Mouse (Mus musculus) heart, adult 11 months (tissue): ENCODE data around the gene Cd6.
A peak's percentile ranks its signal among the peaks of the same experiment; 100 is the strongest.

ENCODE experiments used
- DNase-seq: peaks from one replicate; pipeline ENCODE4 v3.0.0; 2022

The Cd6 gene

DNA sequence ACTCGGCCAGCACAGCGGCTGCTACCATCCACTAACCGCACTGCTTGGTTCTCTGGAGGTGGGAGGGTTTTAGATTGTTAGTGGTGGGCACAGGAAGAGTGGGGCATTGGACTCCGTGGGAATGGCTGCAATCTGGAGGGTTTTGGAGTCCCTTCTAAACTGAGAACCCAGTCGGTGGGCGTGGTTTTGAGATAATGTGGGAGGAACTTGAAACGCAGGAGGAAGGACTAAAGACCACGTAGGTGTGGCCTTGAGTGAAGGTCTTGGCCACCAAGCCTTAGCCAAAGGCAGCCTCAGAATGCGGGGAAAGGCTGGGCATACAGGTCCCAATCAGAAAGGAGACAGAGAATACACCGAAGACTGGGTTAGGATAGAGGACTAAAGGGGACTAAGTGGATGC lies 31.3 kb downstream of the Cd6 start:
- DNase-seq = no peak

DNA sequence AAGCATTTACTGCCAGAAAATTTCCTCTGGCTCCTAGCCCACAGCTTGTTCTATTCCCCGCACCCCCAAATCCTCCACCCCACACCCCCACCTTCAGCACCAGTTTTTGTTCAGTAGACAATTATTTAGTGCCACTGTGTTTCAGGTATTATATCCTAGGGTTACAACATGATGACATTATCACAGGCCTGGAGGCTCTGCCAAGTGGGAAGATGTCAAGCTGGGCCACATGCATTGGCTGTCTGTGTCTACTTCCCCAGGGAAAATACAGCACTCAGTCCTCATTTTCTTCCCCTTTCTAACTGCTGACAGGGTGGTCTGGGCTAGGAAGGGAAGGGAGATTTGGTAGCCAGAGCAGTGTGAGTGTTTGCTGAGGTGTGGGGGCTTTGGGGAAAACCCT lies 34.9 kb downstream of the Cd6 start:
- no peak for DNase-seq

DNA sequence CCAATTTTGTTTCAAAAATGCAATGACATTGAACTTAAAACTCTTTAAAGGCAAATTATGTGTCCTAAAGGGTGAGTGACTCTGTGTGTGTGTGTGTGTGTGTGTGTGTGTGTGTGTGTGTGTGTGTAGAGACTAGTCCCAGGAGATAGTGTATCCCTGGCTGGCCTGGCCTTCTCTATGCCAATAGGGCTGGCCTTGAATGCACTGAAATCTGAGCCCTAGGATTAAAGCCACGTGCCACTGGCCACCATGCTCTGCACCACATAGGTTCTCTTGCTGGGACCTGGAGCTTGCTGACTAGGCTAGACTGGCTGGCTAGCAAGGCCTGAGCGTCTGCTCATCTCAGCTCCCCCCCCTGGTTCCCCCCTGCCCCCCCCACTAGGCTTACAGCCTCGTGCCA lies 36.8 kb downstream of the Cd6 start:
- DNase-seq = no peak

DNA sequence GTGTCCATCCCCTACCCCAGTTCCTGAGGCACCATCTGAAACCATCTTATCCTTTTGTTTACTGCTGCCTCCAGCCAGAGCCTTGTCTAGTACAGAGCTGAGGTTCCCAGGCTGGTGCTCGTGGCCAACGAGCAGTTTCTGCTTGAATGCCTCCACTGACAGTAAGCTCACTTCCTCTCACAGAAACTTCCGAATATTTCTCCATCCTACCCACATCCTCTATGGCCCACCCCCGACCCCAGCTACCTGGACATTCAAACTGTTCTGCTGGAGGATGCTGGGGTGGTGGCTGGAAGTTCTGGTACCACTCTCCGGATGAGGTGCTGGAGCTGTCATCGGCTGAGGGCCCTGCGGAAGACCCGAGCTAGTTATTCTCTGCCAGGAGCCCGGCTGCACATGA lies 39.5 kb downstream of the Cd6 start:
- no peak for DNase-seq

DNA sequence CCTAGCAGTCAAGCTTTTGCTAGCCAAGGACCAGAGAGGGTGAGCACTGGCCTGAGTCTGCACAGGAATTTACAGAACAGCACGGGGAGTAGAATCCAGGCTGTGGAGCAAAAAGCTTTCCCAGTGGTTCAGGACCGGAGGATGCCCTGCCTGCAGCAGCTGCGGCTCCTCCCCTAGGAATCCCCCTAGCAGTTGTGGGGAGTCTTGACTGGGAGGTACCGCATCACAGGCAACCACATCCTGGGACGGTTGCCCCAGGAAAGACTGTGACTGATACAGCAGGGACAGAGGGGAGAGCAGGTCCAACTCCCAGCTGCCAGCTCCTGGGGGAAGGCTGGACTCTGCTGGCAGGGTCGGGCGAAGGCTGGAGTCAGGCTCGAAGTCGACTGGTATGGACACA lies 41.6 kb downstream of the Cd6 start:
- DNase-seq = no peak

DNA sequence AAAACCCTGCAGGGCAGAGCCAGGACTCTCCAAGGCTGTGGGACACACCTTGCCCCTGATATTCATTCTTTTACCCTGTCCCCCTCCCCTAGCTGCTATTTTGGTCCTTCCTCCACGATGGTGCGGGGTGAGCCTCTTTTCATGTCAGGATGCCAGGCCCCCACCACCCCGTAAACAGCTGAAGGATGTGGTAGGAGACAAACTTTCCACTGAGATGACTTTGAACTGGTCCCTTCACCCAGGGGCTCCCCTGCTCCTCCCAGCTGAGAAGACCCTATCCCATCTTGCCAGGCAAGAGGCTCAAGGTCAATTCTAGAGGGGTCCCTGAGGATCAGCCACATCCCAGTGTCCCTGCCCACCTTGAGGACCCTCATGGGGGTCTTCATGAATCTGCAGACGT lies 42.5 kb downstream of the Cd6 start:
- no peak for DNase-seq

DNA sequence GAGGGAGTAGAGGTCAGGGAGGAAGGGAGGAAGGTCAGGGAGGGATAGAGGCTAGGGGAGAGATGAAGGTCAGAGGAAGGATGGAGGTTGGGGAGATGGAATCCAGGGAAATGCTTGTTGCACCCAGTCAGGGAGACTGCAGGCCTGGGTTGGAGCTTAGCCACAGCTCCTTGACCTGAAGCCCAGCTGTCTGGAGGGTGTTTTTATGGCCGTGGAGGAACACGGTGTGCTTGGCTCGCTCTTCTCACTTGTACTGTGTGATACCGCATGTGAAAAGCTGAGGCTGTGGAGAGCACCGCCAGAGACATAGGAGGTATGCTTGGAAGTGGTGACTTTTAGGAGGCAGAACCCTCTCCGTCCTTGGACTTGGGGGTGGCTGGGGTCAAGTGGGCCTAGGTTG lies 43.1 kb downstream of the Cd6 start:
- peak; percentile 95 for DNase-seq

DNA sequence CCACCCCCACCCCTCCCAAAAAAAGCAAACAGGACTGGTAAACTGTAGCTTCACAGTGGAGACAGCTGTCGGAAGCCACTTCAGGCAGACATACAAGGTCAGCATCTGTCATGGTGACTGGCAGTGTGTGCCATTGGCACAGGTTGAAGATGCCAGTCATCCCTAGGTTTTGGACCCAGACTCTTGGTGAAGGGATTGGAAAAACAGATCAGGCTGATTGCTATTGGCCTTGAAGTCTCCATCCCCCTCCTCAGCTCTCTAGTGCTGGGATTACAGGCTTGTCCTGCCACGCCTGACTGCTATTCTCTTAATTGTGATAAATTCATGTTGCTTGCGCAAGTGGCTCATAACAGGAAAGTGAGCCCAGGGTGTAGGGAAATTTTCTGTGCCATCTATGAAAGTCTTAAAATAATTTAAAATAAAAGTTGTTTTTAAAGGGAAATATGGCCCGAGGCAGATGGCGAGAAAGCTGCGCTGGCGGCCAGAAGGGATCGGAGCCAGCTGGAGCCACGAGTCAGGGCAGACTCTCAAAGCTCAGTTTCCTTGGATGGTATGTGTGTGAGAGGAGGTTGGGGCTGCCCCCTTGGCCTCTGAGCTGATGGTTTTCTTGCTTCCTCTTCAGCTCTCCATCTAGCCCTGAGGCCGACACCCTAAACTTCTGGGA lies 44.9 kb downstream of the Cd6 start:
- DNase-seq = no peak

DNA sequence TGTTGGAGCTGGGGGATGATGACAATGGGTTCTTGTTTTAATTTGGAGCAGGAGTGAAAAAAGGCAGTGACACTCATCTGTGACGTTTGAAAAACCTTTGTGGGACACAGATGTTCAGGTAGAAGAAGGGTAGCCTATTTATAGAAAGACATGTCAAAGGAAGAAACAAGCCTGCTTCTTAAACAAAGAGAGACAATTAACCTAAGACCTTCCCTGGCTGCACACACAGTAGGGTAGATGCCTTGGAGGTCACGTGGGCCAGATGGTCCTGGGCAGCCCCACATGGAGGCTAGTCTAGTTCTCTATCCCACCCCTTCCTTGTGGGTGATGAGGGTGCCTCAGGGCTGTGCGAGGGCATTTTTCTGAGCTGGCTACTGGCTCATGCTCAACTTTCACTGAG lies 45.8 kb downstream of the Cd6 start:
- DNase-seq = no peak

DNA sequence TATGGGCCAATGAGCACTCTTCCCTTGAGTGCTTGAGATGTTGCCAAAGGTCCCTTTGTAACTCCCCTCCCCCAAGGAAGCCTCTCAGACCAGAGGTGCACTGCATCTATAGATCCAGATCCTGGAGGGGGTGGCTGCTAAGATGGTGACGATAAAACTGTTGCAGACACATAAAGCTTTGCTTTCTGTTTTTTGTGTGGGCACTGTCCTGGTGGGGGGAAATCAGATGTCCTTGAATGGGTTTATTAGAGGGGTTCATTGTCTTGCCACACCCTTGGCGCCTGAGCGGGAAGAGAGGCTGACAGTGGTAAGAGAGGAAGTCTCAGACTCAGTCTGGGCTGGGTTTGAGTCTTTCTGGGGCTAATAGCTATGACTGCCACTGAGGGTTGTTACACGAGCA lies 46.7 kb downstream of the Cd6 start:
- DNase-seq = no peak

DNA sequence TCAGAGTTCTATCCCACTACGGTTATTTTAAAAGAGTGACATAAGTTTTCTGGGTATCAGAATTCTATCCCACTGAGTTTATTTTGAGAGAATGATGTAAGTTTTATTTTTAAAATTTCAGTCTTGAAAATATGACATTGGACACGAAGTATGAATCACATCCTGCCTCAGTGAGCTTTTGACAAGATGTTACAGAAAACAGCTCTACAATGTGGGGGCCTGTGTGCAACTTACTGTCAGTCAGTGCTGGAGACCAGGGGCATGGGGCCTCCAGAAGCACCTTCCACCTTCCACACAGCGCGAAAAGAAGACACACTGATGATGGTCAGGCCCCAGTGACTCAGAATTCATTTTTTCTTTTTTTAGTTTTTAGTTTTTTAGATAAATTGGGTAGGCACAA lies 48.2 kb downstream of the Cd6 start:
- no peak for DNase-seq

DNA sequence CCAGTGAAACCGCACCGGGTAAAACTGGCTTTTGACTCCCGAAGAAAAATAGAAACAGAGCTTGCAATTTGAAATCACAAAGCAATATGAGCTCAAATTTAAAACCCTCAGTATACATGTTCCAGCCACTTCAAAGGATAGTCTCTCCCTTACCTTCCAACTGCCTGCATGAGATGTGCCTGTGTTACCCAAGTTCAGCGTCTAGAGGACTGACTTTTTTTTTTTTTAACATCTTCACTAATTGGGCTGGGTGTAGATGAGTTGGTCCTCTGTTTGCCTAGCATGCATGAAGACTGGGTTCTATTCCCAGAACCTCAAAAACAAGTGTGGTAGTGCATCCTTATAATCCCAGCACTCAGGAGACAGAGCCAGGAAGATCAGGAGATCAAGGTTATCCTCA lies 53.0 kb downstream of the Cd6 start:
- no peak for DNase-seq

DNA sequence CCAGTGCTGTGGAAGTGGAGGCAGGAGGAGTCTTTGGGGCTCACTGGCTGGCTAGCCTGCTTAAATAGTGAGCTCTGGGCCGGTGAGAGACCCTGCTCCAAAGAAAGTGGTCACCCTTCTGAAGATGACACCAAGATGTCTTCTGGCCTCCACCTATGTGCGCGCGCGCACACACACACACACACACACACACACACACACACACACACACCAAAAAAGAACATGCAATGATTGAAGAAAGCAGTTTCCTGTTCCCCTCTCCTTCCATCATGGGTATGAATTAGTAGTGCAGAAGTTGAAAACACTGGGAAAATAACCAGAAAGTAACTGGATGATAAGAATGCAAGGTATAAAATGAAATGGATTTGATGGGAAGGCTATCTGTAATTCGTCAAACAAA lies 55.7 kb downstream of the Cd6 start:
- DNase-seq = no peak

DNA sequence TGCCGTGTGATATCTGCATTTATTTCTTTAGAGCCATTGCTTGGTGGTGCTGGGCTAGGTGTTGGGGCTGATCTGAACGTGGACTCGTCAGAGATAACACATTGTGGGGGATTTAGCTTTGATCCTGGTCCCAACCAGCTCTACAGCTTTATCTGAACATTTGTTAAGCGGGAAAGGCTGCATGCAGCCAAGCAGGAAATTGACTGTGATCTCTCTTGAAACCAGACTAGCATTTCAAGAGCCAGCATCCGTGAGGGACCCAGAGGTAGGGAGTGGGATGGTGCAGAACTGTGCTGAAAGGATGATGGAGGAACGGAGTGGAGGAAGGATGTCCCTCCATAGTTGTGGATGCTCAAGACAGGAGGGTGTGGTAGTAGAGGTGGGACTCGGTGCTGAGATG lies 56.5 kb downstream of the Cd6 start:
- DNase-seq = no peak

DNA sequence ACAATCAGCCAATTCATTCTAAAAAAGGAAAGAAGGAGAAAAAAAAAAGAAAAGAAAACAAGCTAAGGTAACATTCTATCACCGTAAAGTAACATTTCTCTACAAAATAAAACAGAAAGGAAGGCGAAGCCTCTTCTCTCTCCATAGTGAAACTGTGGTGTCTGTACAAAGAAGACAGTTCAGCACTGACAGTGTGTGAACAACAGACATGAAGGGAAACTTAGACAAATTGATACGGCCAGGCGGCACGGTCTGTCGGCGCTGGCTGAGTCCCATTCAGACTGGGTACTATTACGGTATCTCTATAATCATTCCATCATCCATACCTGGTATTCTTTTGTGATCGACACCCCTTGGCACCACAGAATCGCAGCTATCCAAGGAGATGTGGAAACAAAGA lies 57.0 kb downstream of the Cd6 start:
- DNase-seq = no peak

DNA sequence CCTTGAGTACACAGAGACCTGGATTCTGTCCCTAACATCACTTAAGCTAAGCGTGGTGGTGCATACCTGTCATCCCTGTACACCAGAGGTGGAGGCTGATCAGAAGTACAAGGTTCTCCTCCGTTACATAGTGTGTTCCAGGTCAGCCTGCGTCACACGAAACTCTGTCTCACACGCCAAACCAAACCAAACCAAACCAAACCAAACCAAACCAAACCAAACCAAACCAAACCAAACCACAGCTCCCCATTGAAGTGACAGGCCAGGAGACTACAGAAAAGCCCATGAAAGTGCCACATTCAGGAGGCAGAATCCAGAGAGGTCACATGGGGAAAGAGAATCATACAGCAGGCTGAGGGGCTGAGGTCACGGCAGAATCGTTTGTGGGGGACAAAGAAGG lies 57.9 kb downstream of the Cd6 start:
- DNase-seq = no peak

DNA sequence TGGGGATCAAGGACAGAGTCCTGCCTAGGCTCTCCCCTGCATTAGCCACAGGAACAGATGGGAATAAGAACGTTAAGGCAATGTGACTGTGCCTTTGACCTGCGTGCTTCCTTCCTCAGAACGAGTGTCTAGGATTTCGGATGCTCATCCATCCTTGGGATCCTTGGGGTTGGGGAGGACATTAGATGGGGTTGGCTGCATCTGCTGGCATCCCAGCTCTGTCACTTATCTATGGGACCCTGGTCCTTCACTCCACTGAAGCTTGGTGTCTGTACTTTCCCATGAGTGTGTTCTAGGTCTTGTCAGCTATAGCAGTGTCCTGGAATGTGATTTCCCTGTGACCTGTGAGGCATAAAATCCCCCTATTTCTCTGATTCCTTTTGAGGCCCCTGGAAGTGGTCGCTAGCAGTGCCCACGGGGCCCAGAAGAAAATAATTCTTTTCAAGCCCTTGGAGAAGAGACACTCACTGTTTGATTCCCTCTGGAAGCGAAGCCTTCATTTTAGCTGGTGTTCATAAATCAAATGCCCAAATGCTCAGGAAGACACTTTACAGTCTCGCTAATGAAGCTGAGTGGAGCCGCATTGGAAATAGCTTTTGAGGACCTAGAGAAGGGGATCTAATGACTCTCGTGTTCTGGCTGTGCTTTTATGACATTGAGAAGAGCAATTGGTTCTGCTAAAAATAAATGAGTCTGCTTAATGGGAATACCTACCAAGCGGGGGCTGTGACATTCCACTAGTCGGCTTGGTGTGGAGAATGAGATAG lies 60.2 kb downstream of the Cd6 start:
- DNase-seq = no peak

DNA sequence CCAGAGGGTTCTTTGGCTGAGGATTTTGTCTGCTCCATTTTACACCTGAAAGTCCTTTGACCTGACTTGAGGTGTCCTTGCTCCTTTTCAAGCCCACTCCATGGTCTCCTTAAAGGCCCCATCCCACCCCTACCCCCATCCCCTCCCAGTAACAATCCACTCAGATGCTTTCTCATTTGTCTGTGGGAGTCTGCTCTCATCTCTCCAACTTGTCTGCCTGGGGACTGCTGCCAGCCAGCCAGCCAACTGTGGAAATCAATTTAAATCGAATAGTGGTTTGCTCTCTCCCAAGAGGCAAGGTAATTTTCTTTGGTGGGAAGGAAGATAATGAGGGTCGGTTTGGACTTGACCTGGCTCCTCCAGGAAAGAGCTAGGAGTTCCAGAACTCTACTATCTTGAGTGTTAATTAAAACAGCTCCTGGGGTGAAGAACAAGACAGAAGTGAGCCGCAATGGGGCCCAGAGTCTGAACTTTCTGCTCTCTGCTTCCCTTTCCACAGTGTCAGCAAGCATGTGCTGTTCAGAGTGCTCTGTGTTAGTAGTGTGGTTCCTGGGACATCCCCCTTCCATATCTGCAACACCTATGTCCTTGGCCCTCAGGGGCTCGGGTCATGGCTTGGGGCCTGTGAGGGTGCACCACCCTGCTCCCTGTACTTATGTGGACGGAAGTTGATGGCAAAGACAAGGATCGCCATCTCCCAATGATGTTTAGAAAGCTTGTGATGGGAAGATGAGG lies 61.0 kb downstream of the Cd6 start:
- no peak for DNase-seq

DNA sequence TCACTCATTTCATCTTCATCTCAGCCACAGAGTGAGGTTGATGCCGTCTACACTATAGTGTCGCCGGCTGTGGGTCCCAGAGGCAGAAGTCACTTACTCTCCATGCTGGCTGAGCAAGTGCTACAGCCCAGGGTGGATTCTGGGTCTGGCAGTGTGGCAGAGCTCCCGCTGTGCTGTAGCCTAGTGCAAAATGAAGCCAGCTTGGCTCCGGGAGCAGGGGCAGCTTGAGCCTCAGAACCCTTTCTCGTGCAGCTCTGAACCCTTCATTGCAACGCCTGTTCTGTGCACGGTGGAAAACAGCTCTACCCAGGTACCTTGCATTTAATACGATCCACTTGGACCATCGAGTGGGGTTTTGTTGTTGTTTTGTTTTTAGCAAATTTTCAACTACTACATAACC lies 62.2 kb downstream of the Cd6 start:
- no peak for DNase-seq

DNA sequence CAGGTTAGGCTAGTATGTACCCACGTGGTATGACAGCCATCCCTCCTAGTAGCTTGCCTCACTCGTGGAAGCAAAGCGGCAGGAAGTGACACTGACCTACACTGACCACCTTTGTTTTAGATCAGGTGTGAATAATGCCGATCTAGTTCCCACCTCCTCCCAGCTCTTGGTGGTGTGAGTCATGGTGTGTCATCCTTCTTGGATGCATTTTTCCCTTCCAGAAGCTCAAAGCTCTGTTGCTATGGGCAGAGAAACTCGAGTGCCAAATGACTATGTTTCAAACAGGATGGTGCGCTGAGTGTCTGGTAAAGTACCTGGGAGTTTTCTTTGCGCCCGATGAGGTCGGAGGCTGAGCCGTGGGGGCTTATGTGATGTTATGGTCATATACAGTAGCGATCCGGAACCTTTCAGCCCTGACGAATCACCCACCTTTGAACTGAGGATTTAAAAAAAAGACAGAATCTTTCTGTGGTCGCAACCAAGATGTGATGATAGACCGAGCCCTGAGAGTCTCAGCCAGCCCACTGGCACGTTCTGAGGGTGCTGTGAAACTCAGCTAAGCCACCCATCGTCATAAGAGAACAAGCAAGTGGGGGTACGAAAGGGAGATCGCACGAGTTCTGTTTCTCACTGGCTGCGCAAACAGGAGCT lies 66.4 kb downstream of the Cd6 start:
- DNase-seq = no peak

DNA sequence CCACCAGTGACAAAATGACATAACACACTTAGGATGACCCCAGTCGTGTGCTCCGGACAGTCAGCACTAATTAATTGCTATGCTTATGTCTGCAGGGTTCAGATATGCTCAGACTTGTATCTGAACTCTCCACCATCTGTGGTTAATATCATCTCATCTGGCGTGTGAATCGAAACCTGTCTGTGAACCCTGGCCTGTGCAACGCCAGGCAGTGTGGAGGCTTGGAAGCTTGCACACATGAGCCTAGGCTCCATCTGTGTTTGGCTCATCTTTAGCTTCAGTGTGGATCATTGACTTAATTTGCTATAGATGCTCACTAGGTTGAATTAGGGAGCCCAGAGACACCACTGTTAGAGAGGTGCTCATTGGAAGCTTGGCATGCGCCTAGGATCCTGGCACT lies 67.4 kb downstream of the Cd6 start:
- DNase-seq = no peak

DNA sequence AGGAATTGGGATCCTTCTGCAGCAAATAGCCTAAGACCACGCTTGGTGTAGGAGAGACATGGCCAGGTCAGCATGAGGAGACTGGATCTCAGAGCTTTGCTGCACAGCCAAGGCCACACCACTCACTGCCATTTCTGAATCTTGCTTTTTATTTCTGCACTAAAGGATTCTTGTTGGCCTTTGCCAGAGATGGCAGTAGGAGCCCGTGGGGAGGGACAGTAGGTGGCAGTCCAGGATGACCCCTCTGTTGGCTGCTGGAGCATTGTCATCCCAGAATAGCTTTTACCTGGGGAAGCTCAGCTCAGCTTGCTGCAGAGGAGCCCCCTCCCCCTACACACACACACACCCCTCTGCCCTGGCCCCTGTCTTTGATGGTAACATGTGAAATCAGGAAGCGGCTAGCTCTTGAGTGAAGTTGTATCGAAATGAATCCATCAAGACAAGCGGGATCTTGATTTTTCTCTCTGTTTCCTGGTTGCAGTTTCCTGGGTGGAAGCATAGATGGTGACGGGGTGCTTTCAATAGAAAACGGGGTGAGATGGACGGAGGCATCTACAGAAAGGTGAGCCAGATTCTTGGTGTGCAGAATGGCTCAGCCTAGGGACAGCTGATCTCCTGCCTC lies 68.0 kb downstream of the Cd6 start:
- DNase-seq = no peak
